Mouse (Mus musculus): Measurements from ENCODE around the gene Phex. TPM values are rescaled to one million over a fixed set of nuclear protein-coding genes. Genes with fewer than 3 reads are reported as not detected.
A peak's percentile ranks its signal among the peaks of the same experiment; 100 is the strongest.

Phex gene
- total RNA-seq, 2 experiments from 2014 or later = 0.33 TPM

GRCm38 (mm10) chrX:157305193-157305851 is 109.8 kb downstream of the Phex start:
- TF ChIP-seq CTCF (IDR thresholded peaks at IDR 0.05) = no peak
- intact Hi-C loops (cut with DNase I) = loop anchor here (5.0 kb wide), 1 partner anchor 393 kb away; no protein-coding TSS in a partner anchor
- DNase-seq = no peak

GRCm38 (mm10) chrX:157292411-157292810 is 122.7 kb downstream of the Phex start:
- intact Hi-C loops (cut with DNase I) = no loop called here
- TF ChIP-seq CTCF (IDR thresholded peaks at IDR 0.05) = no peak
- peak; percentile 17 for DNase-seq
- Histone ChIP-seq H3K4me3 (no peak overlapping the region), H3K27ac (no peak overlapping the region)

More at GRCm38 (mm10) chrX:157305193-157305851, 109.8 kb downstream of the Phex start:
- Histone ChIP-seq H3K27ac (no peak overlapping the region), H3K4me3 (no peak overlapping the region)

GRCm38 (mm10) chrX:157276581-157276980 is 138.5 kb downstream of the Phex start:
- no peak for TF ChIP-seq CTCF (IDR thresholded peaks at IDR 0.05)
- DNase-seq = no peak
- intact Hi-C loops (cut with DNase I) = no loop called here
- H3K4me3 ChIP-seq = no peak overlapping the region
- no peak overlapping the region for H3K27ac ChIP-seq

GRCm38 (mm10) chrX:157273291-157273690 is 141.8 kb downstream of the Phex start:
- no peak for DNase-seq
- Histone ChIP-seq H3K27ac (no peak overlapping the region), H3K4me3 (no peak overlapping the region)
- no peak for TF ChIP-seq CTCF (IDR thresholded peaks at IDR 0.05)
- intact Hi-C loops (cut with DNase I) = no loop called here

GRCm38 (mm10) chrX:157271609-157272008 is 143.5 kb downstream of the Phex start:
- no peak for TF ChIP-seq CTCF (IDR thresholded peaks at IDR 0.05)
- intact Hi-C loops (cut with DNase I) = no loop called here
- H3K4me3 ChIP-seq = no peak overlapping the region
- no peak overlapping the region for H3K27ac ChIP-seq
- DNase-seq = no peak

- no peak for DNase-seq
- Histone ChIP-seq H3K27ac (no peak overlapping the region), H3K4me3 (no peak overlapping the region)
- intact Hi-C loops (cut with DNase I) = no loop called here
- no peak for TF ChIP-seq CTCF (IDR thresholded peaks at IDR 0.05)
These were observed 145.3 kb downstream of the Phex start for GRCm38 (mm10) chrX:157269726-157270305.

- DNase-seq = no peak
- Histone ChIP-seq H3K4me3 (no peak overlapping the region), H3K27ac (no peak overlapping the region)
- no peak for TF ChIP-seq CTCF (IDR thresholded peaks at IDR 0.05)
- intact Hi-C loops (cut with DNase I) = no loop called here
These were observed 147.0 kb downstream of the Phex start for GRCm38 (mm10) chrX:157268141-157268540.

GRCm38 (mm10) chrX:157202736-157203135 is 212.4 kb downstream of the Phex start:
- DNase-seq = no peak
- intact Hi-C loops (cut with DNase I) = no loop called here
- no peak for TF ChIP-seq CTCF (IDR thresholded peaks at IDR 0.05)
- H3K4me3 ChIP-seq = no peak overlapping the region
- no peak overlapping the region for H3K27ac ChIP-seq

- no peak for TF ChIP-seq CTCF (IDR thresholded peaks at IDR 0.05)
- intact Hi-C loops (cut with DNase I) = no loop called here
These were observed 230.9 kb downstream of the Phex start for GRCm38 (mm10) chrX:157184167-157184566.

GRCm38 (mm10) chrX:157180845-157181244 is 234.3 kb downstream of the Phex start:
- DNase-seq = no peak
- intact Hi-C loops (cut with DNase I) = no loop called here
- TF ChIP-seq CTCF (IDR thresholded peaks at IDR 0.05) = no peak
- H3K4me3 ChIP-seq = no peak overlapping the region
- H3K27ac ChIP-seq = no peak overlapping the region

More at GRCm38 (mm10) chrX:157184167-157184566, 230.9 kb downstream of the Phex start:
- Histone ChIP-seq H3K4me3 (no peak overlapping the region), H3K27ac (no peak overlapping the region)
- no peak for DNase-seq

GRCm38 (mm10) chrX:157164142-157164541 is 251.0 kb downstream of the Phex start:
- Histone ChIP-seq H3K27ac (no peak overlapping the region), H3K4me3 (no peak overlapping the region)
- TF ChIP-seq CTCF (IDR thresholded peaks at IDR 0.05) = no peak
- no peak for DNase-seq
- intact Hi-C loops (cut with DNase I) = no loop called here

- no peak overlapping the region for H3K4me3 ChIP-seq
- no peak for DNase-seq
- no peak for TF ChIP-seq CTCF (IDR thresholded peaks at IDR 0.05)
- H3K27ac ChIP-seq = no peak overlapping the region
- intact Hi-C loops (cut with DNase I) = no loop called here
These were observed 251.7 kb downstream of the Phex start for GRCm38 (mm10) chrX:157163394-157163793.

GRCm38 (mm10) chrX:157144675-157145074 is 270.4 kb downstream of the Phex start:
- intact Hi-C loops (cut with DNase I) = no loop called here
- no peak for TF ChIP-seq CTCF (IDR thresholded peaks at IDR 0.05)
- DNase-seq = no peak
- Histone ChIP-seq H3K27ac (no peak overlapping the region), H3K4me3 (no peak overlapping the region)

GRCm38 (mm10) chrX:157139601-157140000 is 275.5 kb downstream of the Phex start:
- no peak for TF ChIP-seq CTCF (IDR thresholded peaks at IDR 0.05)
- intact Hi-C loops (cut with DNase I) = no loop called here

More at GRCm38 (mm10) chrX:157139601-157140000, 275.5 kb downstream of the Phex start:
- Histone ChIP-seq H3K27ac (no peak overlapping the region), H3K4me3 (no peak overlapping the region)
- peak; percentile 56 for DNase-seq

Small RNAs within 50 kb of the gene (microRNA-seq; reads per million reads assigned to microRNA genes)
- gene Gm23798 = not detected

Other genes with a start within 250 kb of the Phex start
- gene Sms, start 77.0 kb upstream of the Phex start, total RNA-seq (2021) = 10 to 100 TPM; 39.0 to 87.5 TPM
- gene Yy2, start 153.7 kb upstream of the Phex start, total RNA-seq (2021) = 1 to 10 TPM in 1 of 2 experiments, under 1 TPM in 1; 0.92 to 1.1 TPM
- 10 to 100 TPM; 14.0 to 15.5 TPM for gene Mbtps2, start 183.4 kb upstream of the Phex start, total RNA-seq (2021)

Data from gastrocnemius, adult 2 months (tissue).